ENCODE assay signal across 7 mouse cellular contexts in genomic region chr16:28841102-28841501, GRCm38 (mm10).
DNase-seq lines count a peak whose midpoint lies in the region; ATAC-seq lines count a peak whose summit lies in the region.

No protein-coding gene starts in this region.

- peak; percentile 24; the same call in 1 of the 2 replicates for ATAC-seq in hindbrain, embryonic 15.5 days (ENCODE audit: low FRiP score, low read depth)
- no peak for ATAC-seq in megakaryocyte, adult 5-6 weeks (ENCODE audit: poor library complexity, severe bottlenecking)

- DNase-seq in Muller cell, postnatal 12 days (ENCODE audit: inconsistent ontology term): peak; percentile 62
- DNase-seq in ZHBTc4 (ENCODE audit: low read depth, low spot score): peak; percentile 81
- DNase-seq in lung, postnatal 4 days: peak; percentile 22 to 39
- no peak for DNase-seq in spleen, postnatal 14 days (ENCODE audit: low spot score in 2 of 2)
- no peak for DNase-seq in urinary bladder, postnatal 14 days (ENCODE audit: low spot score)

- H3K4me1 ChIP-seq in hindbrain, embryonic 15.5 days (replicated peaks): peaks cover 24% of the 10 kb centered on the region

- peak overlapping the region; percentile 20 for H3K4me2 ChIP-seq in hindbrain, embryonic 15.5 days

- 9% methylated on average over 11 of the region's 11 CpGs for WGBS in hindbrain, embryonic 15.5 days

- H3K9me3 ChIP-seq in hindbrain, embryonic 15.5 days: no peaks in the 10 kb centered on the region

- no peak overlapping the region for H3K9ac ChIP-seq in hindbrain, embryonic 15.5 days

- no peak overlapping the region for H3K4me3 ChIP-seq in hindbrain, embryonic 15.5 days

- H3K27ac ChIP-seq in hindbrain, embryonic 15.5 days (replicated peaks): peak overlapping the region; percentile 27; the same call in 1 of the 2 replicates

- peaks cover 9% of the 10 kb centered on the region; the same call in 1 of the 2 replicates for H3K27me3 ChIP-seq in hindbrain, embryonic 15.5 days

- no peaks in the 10 kb centered on the region for H3K36me3 ChIP-seq in hindbrain, embryonic 15.5 days

Comparison
In these comparisons a context has a peak if more than half of its experiments do, and no peak if none do; other contexts are left out.
1. DNase-seq: peak in Muller cell, postnatal 12 days (single experiment), ZHBTc4 (single experiment) and lung, postnatal 4 days (2 of 2); none in spleen, postnatal 14 days (0 of 2) and urinary bladder, postnatal 14 days (single experiment).